Mouse (Mus musculus) neural tube, embryonic 12.5 days (tissue): ENCODE results near the gene Zfp664. TPM values are rescaled to one million over a fixed set of nuclear protein-coding genes. Genes with fewer than 3 reads are reported as not detected.

Experiments used
- ATAC-seq: fragments of 200-750 bp; cut with Nextera tagmentation; 2 replicates; pipeline ENCODE4 v1.8.0; 2017; ENCODE audit warnings: low read depth, mild to moderate bottlenecking, moderate TSS enrichment, moderate library complexity; ENCODE audit not compliant: low FRiP score
- H3K27ac ChIP-seq: fragments of 300-500 bp; sonication (generic); 2 replicates; pipeline ENCODE4 v1.5.1; 2016
- H3K27me3 ChIP-seq: fragments of 300-500 bp; sonication (generic); replicated peaks from 2 replicates; pipeline ENCODE4 v1.6.1; 2016; ENCODE audit warnings: mild to moderate bottlenecking
- H3K36me3 ChIP-seq: fragments of 300-500 bp; sonication (generic); 2 replicates; pipeline ENCODE4 v1.6.1; 2016; ENCODE audit warnings: mild to moderate bottlenecking
- H3K4me1 ChIP-seq: fragments of 300-500 bp; sonication (generic); 2 replicates; pipeline ENCODE4 v1.6.1; 2016
- H3K4me2 ChIP-seq: fragments of 300-500 bp; sonication (generic); replicated peaks from 2 replicates; pipeline ENCODE4 v1.6.1; 2016; ENCODE audit warnings: mild to moderate bottlenecking
- H3K4me3 ChIP-seq: fragments of 300-500 bp; sonication (generic); 2 replicates; pipeline ENCODE4 v1.5.1; 2016
- H3K9ac ChIP-seq: fragments of 300-500 bp; sonication (generic); 2 replicates; pipeline ENCODE4 v1.6.1; 2016; ENCODE audit warnings: mild to moderate bottlenecking
- H3K9me3 ChIP-seq: fragments of 300-500 bp; sonication (generic); 2 replicates; pipeline ENCODE4 v1.6.1; 2016; ENCODE audit warnings: mild to moderate bottlenecking
- WGBS: fragments of 180-500 bp; shearing (Covaris S2); methylation state at CpG from one replicate; pipeline ENCODE4 v1.1.7; 2016; 5-methylcytosine and 5-hydroxymethylcytosine counted together
- polyA plus RNA-seq: library from polyadenylated mRNA; unstranded; fragments of >200 nt; fragmentation: Nextera tagmentation; extraction: Ambion mirVana; gene quantifications from 2 replicates; pipeline ENCODE4 v1.2.1, GENCODE M21; 2016

Gene Zfp664
- polyA plus RNA-seq, 1 experiment from 2014 or later, result 138 TPM

DNA sequence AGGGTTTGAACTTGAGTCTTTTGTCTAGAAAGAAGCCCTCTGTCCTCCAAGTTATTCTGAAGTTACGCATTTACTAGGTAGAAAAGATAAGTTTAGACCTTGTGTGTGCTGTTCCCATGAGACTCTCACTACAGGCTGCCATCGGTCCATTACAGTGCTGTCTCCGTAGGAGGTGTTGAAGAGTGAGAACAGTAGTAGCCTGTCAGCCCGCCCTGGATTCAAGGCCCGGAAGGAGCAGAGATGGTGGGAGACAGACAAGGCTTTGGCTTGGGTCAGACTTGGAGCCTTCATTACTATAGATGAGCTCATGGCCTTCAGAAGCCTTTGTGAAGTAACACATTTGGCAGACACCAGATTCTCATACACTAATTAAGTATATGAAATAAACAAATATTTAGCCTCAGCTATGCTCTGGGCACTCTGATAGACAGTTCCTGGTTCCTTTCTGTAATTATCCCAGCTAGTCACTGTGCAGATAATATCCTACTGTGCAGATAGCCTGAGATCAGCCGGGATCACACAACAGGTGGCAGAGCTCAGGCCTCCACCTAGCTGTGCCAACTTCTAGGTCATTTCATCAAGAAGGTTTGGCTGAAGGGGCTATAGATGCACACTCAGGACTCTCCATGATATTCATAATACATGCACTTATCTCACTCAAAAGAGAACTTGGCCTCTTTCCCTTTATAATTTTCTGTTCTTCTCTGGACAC, 11.6 kb downstream of the Zfp664 start:
- peaks cover 10% of the 10 kb centered on the region; the same call in 1 of the 2 replicates for H3K4me1 ChIP-seq

DNA sequence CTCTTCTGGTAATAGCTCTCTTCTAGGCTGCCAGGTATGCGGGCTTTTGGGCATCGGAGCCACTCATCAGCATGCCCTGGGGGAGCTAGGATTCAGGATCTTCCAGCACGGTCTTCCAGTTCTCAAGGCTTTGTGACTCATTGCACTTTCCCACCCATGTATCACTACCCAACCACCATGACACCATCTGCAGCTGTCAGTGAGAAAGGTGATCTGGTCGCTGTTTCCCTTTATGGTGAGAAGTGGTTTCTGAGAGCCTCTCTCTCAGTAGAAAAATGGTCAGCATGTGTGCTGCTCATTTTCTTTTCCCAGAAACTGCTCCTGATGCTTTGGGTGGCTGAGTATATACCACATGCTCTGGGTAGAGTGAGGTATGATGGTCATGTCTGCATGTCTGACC, 16.8 kb downstream of the Zfp664 start:
- Histone ChIP-seq H3K9ac (no peak overlapping the region), H3K4me1 (peaks cover 4% of the 10 kb centered on the region; the same call in 1 of the 2 replicates), H3K27me3 (no peaks in the 10 kb centered on the region), H3K36me3 (peaks cover 41% of the 10 kb centered on the region), H3K27ac (no peak overlapping the region), H3K4me3 (no peak overlapping the region), H3K9me3 (no peaks in the 10 kb centered on the region), H3K4me2 (no peak overlapping the region)
- 88% methylated on average over 4 of the region's 4 CpGs for WGBS
- ATAC-seq, result no peak

More for the DNA sequence above, 11.6 kb downstream of the Zfp664 start:
- H3K4me2 ChIP-seq, result no peak overlapping the region
- H3K4me3 ChIP-seq, result no peak overlapping the region
- WGBS, result 94% methylated on average over 6 of the region's 6 CpGs
- peaks cover 35% of the 10 kb centered on the region; the same call in 1 of the 2 replicates for H3K36me3 ChIP-seq
- H3K9ac ChIP-seq, result no peak overlapping the region
- no peaks in the 10 kb centered on the region for H3K9me3 ChIP-seq
- no peak overlapping the region for H3K27ac ChIP-seq
- ATAC-seq, result no peak
- no peaks in the 10 kb centered on the region for H3K27me3 ChIP-seq

DNA sequence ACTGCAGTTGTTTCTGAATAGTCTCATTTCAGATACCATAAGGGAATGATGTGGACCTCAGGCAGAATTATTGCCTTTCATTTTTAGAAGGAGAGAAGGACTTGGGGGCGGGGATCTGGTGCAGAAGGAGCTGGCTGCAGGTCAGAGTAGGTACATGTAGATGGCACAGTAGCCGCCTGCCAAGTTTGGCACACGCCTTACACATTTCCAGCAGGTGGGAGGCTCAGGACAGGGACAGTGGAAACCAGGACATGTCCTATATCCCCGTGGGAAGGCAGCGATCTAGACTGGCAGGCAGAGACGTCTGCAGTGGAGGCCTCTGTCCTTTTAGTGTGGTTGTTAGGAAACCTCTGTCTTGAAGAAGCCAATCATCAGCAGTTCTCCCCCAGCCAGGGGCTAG, 17.3 kb downstream of the Zfp664 start:
- Histone ChIP-seq H3K4me1 (peaks cover 4% of the 10 kb centered on the region; the same call in 1 of the 2 replicates), H3K4me3 (no peak overlapping the region), H3K36me3 (peaks cover 41% of the 10 kb centered on the region), H3K4me2 (no peak overlapping the region), H3K9ac (no peak overlapping the region), H3K27ac (no peak overlapping the region), H3K27me3 (no peaks in the 10 kb centered on the region), H3K9me3 (no peaks in the 10 kb centered on the region)
- ATAC-seq, result no peak
- WGBS, result 90% methylated on average over 6 of the region's 6 CpGs

DNA sequence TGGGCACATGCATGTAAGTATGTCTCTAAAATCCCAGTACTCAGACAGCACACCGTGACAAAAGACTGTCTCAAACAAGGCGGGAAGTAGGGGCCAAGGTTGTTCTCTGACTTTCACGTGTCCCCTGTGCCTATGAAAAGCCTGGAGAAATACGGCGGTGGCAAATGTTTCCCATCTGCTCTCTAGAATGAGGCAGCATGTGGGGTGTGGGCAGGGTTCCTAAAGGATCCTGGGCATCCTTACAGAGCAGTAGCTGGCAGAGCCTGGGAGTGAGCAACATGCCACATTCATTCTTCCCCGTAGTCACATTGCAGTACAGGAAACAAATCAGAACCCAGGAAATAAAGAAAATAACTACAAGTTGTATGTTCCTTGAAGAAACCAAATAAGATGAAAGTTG, 21.4 kb downstream of the Zfp664 start:
- Histone ChIP-seq H3K4me1 (0 out of 2 replicates have a peak, but pooled peaks cover 3% of the 10 kb centered on the region), H3K9ac (no peak overlapping the region), H3K9me3 (no peaks in the 10 kb centered on the region), H3K4me2 (no peak overlapping the region), H3K27ac (no peak overlapping the region), H3K27me3 (no peaks in the 10 kb centered on the region), H3K36me3 (peaks cover 61% of the 10 kb centered on the region), H3K4me3 (no peak overlapping the region)
- WGBS, result 83% methylated on average over 6 of the region's 6 CpGs
- no peak for ATAC-seq

DNA sequence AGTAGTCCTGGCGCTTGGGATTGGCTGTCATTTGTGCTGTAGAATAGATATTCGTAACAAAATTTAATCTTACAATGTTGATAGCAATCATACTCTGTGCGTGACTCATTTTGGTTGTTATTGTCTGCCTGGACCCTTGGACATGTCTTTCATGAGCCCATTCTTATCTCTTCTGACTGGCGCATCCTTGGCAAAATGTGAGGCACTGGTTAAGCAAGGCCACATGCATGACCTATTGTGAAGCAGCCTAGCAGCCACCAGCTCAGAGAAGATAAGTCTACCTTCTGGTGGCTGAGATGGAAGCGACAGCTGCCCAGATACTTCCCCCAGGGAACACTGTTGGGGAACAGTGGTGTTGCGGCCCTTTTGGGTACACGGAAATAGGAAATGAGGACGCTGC, 26.2 kb downstream of the Zfp664 start:
- WGBS, result 95% methylated on average over 8 of the region's 8 CpGs

DNA sequence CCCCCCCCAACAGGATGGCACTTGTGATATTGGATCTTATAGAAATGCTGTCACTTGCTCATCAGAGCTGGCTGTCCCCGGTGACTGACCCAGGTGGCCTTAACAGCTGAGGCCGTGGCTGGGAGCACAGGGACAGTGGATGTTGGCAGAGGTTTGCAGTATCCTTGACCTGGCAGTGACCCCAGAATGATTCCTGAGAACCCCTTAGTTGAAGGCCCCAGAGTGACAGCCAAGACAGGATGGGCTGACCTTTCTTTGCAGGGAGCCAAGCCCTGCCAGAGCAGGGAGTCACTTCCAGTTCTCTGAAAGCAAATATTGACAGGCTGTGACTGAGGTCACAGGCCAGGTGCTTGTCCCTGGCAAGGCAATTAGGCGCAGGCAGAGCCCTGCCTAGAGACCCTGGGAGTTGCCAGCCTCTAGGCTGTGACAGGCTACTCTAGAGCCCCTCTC, 29.5 kb downstream of the Zfp664 start:
- no peak for ATAC-seq
- no peak overlapping the region for H3K9ac ChIP-seq
- peaks cover 18% of the 10 kb centered on the region for H3K36me3 ChIP-seq
- no peak overlapping the region for H3K4me2 ChIP-seq
- no peaks in the 10 kb centered on the region for H3K9me3 ChIP-seq
- WGBS, result 55% methylated on average over 3 of the region's 3 CpGs
- H3K4me3 ChIP-seq, result no peak overlapping the region
- H3K4me1 ChIP-seq, result peaks cover 15% of the 10 kb centered on the region
- H3K27ac ChIP-seq, result no peak overlapping the region
- H3K27me3 ChIP-seq, result no peaks in the 10 kb centered on the region

More for the DNA sequence above, 26.2 kb downstream of the Zfp664 start:
- Histone ChIP-seq H3K4me2 (no peak overlapping the region), H3K4me1 (peaks cover 15% of the 10 kb centered on the region), H3K9ac (no peak overlapping the region), H3K9me3 (no peaks in the 10 kb centered on the region), H3K4me3 (no peak overlapping the region), H3K27ac (no peak overlapping the region), H3K36me3 (peaks cover 48% of the 10 kb centered on the region), H3K27me3 (no peaks in the 10 kb centered on the region)
- ATAC-seq, result no peak

DNA sequence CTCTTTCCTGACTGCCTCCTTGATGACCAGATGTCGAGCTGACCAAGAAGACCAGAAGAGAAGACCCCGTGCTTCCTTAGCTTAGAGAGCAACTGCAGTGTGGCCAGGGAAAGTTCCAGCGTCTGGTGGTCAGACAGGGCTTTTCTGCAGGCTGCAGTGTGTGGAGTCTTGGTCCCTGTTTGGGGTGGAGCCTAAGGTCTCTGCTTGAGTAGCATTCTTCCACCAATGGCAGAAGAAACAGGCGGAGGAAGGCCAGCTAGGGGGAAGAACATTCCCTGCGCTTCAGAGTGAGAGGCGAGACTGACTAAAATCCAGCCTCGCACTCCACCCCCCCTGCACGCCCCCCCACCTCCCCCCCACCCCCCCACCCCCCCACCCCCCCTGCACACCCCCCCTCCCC, 33.6 kb downstream of the Zfp664 start:
- no peaks in the 10 kb centered on the region for H3K9me3 ChIP-seq
- no peaks in the 10 kb centered on the region for H3K27me3 ChIP-seq
- H3K4me2 ChIP-seq, result no peak overlapping the region
- no peak for ATAC-seq
- H3K4me1 ChIP-seq, result peaks cover 17% of the 10 kb centered on the region
- WGBS, result 58% methylated on average over 6 of the region's 8 CpGs
- H3K4me3 ChIP-seq, result no peak overlapping the region
- no peak overlapping the region for H3K9ac ChIP-seq
- no peak overlapping the region for H3K27ac ChIP-seq
- no peaks in the 10 kb centered on the region for H3K36me3 ChIP-seq

DNA sequence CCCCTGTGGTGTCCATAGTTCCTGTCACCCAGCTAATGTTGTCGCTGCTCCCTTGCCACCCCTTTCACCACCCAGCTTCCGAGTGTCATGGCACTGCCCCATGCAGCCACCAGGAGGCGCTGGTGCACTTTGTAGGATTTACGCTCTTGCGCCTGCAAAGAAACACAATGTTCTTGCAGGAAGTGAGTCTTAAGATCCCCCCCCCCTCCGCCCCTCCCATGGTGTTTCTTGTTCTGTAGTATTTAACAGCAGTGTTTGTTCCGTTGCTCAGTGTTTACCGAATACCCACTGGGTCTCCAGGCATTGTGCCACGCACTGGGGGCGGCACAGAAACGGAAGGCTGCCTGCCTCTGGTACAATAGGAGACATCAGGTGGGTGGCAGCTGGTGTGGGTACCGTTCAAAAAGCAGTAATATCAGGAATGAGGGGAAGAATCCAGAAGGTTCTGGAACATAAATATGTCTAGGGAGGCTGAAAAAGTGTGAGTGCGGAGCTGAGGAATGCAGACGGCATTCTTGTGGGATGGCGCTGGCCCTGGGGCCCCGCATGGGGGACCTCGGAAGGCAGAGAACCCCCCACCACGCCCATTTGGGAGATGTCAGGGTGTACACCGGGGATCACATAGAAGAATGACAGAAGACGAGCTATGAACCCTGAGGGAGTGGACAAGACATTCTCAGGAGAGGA, 37.6 kb downstream of the Zfp664 start:
- WGBS, result 37% methylated on average over 20 of the region's 20 CpGs
- Histone ChIP-seq H3K9me3 (no peaks in the 10 kb centered on the region), H3K4me3 (no peak overlapping the region), H3K4me1 (peaks cover 7% of the 10 kb centered on the region), H3K36me3 (no peaks in the 10 kb centered on the region), H3K4me2 (peak overlapping the region; percentile 46), H3K27me3 (no peaks in the 10 kb centered on the region), H3K9ac (no peak overlapping the region), H3K27ac (no peak overlapping the region)
- ATAC-seq, result peak; percentile 48; the same call in 1 of the 2 replicates

DNA sequence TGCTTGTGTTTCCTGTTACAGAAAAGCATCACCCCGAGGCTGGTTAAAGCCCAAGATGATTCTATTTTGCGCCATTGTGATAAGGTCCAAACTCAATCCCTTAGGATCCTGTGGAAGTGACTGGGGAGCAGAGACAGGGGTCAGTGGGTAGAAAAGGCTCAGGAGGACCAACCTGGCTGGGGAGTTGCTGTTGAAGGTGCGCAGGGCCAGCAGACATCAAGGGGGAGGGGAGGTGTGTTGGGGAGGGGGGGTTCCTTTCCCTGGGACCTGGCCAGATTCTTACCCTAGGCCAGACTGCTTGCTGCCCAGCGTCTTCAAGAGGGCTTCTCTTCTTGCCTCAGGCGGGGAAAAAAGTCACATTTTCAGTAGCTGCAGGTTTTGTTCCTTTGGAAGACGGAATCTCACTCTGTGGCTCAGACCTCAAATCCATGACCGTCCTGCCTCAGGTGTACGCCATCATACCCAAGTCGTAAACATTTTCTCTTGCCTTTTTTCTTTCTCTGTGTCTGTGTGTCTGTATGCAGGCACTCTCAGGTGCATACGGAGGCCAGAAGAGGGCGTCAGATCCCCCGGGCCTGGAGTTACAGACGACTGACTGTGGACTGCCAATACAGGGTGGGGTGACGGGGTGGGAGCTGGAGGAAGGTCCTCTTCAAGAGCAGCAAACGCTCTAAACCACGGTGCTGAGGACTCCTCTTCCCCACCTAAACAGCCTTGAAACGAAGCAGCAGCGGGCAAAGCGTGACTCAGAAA, 38.4 kb downstream of the Zfp664 start:
- no peak for ATAC-seq
- H3K27ac ChIP-seq, result no peak overlapping the region
- no peaks in the 10 kb centered on the region for H3K27me3 ChIP-seq
- H3K4me2 ChIP-seq, result no peak overlapping the region
- H3K9ac ChIP-seq, result no peak overlapping the region
- no peaks in the 10 kb centered on the region for H3K36me3 ChIP-seq
- H3K4me3 ChIP-seq, result no peak overlapping the region
- 74% methylated on average over 19 of the region's 19 CpGs for WGBS
- no peaks in the 10 kb centered on the region for H3K9me3 ChIP-seq
- H3K4me1 ChIP-seq, result peaks cover 7% of the 10 kb centered on the region

DNA sequence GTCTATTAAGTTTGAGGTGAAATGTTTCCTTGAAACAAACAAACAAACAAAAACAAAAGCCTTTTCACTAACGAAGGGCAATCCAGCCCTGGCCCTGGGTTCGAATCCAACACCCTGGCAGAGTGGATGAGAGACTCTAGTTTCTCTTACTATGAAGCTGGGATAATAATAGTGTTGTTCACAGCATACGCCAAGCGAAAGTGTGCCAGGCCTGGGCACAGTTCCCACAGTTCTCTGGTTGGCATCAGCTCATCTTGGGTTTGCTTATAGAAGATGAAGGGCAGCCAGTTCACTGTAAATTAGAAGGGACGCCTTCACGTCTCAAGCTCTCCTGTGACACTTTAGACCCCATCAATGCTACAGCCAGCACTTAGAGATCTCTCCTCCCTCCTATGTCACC, 39.2 kb downstream of the Zfp664 start:
- no peak overlapping the region for H3K4me2 ChIP-seq
- H3K4me3 ChIP-seq, result no peak overlapping the region
- no peaks in the 10 kb centered on the region for H3K9me3 ChIP-seq
- no peak overlapping the region for H3K27ac ChIP-seq
- peaks cover 7% of the 10 kb centered on the region for H3K4me1 ChIP-seq
- WGBS, result 89% methylated on average over 6 of the region's 6 CpGs
- no peaks in the 10 kb centered on the region for H3K36me3 ChIP-seq
- no peak for ATAC-seq
- H3K9ac ChIP-seq, result no peak overlapping the region
- H3K27me3 ChIP-seq, result no peaks in the 10 kb centered on the region

DNA sequence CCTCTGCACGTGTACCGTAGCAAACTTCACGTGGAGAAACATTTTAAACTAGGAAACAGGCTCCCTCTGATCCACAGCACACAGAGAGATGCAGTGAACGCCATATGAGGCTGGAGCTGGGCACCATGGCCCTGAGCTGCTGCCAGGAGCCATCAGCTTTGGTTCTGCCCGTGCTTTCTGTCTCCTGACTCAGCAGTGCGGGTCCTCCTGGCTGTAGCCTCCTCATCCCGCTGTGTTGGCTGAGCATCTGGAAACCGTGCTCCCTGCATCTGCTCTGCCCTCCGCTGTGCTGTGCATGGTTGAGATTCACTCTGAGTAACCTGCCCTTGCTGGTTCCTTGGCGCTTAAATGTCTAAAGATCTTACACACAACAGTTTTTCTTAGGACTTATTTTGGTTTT, 39.7 kb downstream of the Zfp664 start:
- peaks cover 7% of the 10 kb centered on the region for H3K4me1 ChIP-seq
- H3K9me3 ChIP-seq, result no peaks in the 10 kb centered on the region
- no peak overlapping the region for H3K27ac ChIP-seq
- no peaks in the 10 kb centered on the region for H3K27me3 ChIP-seq
- no peak overlapping the region for H3K4me3 ChIP-seq
- H3K4me2 ChIP-seq, result no peak overlapping the region
- ATAC-seq, result no peak
- H3K9ac ChIP-seq, result no peak overlapping the region
- 86% methylated on average over 10 of the region's 10 CpGs for WGBS
- no peaks in the 10 kb centered on the region for H3K36me3 ChIP-seq

DNA sequence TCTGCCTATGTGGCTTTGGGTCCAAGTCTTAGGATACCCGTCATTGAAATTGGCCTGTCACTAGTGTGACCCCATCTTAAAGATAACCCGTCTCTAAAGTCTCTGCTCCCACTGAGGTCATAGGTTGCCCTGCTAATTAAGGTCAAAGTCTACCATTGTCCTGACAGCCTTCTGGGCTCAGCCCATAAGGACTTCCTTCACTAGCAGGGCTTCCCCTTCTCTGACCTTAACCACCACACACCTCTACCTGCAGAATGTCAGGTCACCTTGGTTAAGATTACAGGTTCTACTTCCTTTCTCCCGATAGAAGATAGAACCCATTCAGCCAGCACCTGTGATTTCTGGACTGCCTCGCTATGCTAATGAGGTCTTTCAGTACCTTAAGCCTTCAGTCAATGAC, 41.4 kb downstream of the Zfp664 start:
- no peaks in the 10 kb centered on the region for H3K27me3 ChIP-seq
- ATAC-seq, result no peak
- no peaks in the 10 kb centered on the region for H3K9me3 ChIP-seq
- peaks cover 7% of the 10 kb centered on the region for H3K4me1 ChIP-seq
- no peak overlapping the region for H3K4me2 ChIP-seq
- 86% methylated on average over 4 of the region's 4 CpGs for WGBS
- no peak overlapping the region for H3K9ac ChIP-seq
- H3K27ac ChIP-seq, result no peak overlapping the region
- H3K36me3 ChIP-seq, result no peaks in the 10 kb centered on the region
- H3K4me3 ChIP-seq, result no peak overlapping the region
